In the genomic region with DNA sequence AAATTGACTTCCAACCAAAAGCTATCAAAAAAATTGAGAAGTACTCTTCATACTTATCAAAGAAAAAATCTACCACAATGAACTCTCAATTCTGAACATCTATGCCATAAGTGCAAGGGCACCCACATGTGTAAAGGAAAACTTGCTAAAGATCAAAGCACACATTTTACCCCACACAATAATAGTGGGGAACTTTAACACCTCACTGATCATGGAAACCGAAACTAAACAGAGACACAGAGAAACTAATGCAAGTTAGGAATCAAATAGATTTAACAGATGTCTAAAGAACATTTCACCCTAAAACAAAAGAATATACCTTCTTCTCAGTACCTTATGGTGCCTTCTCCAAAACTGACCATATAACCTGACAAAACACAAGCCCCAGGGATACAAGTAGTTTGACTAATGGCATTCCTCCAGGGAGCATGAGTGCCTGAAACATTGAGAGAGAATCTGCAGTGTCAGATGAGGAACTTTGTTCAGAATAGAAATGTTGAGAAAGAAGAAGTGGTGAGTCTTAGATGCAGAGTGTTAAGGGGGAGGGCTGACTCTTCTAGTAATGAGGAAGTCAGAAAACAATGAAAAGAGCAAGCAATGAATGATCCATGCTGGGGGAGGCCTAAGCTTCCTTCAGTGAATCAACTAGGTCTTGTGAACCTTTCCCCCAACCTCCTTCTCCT, we compare ENCODE assay signal across 13 mouse cellular contexts. TPM values are rescaled to one million over a fixed set of nuclear protein-coding genes. Genes with fewer than 3 reads are reported as not detected.
DNase-seq lines count a peak whose midpoint lies in the region; ATAC-seq lines count a peak whose summit lies in the region.
"Had no signal": no experiment of that assay in that cellular context is flagged by ENCODE, and none has a peak within 500 bp of the region (broad histone marks: within the 10 kb centered on the region; RNA-seq: fewer than 3 reads in every experiment).

No protein-coding gene starts in this region.

- WGBS in liver, embryonic 13.5 days (ENCODE audit: insufficient replicate concordance): 38% methylated on average over 1 of the region's 1 CpGs
- WGBS in forebrain, embryonic 12.5 days: 82% methylated on average over 1 of the region's 1 CpGs

- no peak overlapping the region for H3K4me2 ChIP-seq in liver, embryonic 13.5 days
- no peak overlapping the region for H3K4me2 ChIP-seq in forebrain, embryonic 12.5 days
- H3K4me2 ChIP-seq: neural tube, embryonic 12.5 days had no signal

- ATAC-seq in frontal cortex, adult (ENCODE audit: low TSS enrichment): peak; percentile 27; the same call in 1 of the 2 replicates
- peak; percentile 29; the same call in 1 of the 2 replicates for ATAC-seq in liver, embryonic 13.5 days (ENCODE audit: low read depth)
- no peak for ATAC-seq in forebrain, embryonic 12.5 days (ENCODE audit: low FRiP score)

- no peak overlapping the region for H3K27ac ChIP-seq in liver, embryonic 13.5 days
- H3K27ac ChIP-seq in forebrain, embryonic 12.5 days: no peak overlapping the region
- H3K27ac ChIP-seq: neural tube, embryonic 12.5 days had no signal

- no peaks in the 10 kb centered on the region for H3K9me3 ChIP-seq in liver, embryonic 13.5 days (replicated peaks)
- no peaks in the 10 kb centered on the region for H3K9me3 ChIP-seq in forebrain, embryonic 12.5 days
- H3K9me3 ChIP-seq: neural tube, embryonic 12.5 days had no signal

- no peak for DNase-seq in frontal cortex, postnatal 10 days (ENCODE audit: low spot score in 2 of 2)
- DNase-seq in liver, embryonic 13.5 days: no peak
- no peak for DNase-seq in liver
- peak; percentile 28 for DNase-seq in brain, adult 2 months (ENCODE audit: low read depth, low spot score)
- peak; percentile 19 to 55 for DNase-seq in monocyte, adult 2 months (ENCODE audit: low read depth in 1 of 2, low spot score in 2 of 2)
- DNase-seq in right cerebral cortex, postnatal 14 days: no peak
- DNase-seq: cerebellum, postnatal 14 days; kidney, adult 11 months; thymus, postnatal 25 days had no signal

- H3K27me3 ChIP-seq in liver, embryonic 13.5 days: no peaks in the 10 kb centered on the region
- H3K27me3 ChIP-seq in forebrain, embryonic 12.5 days: no peaks in the 10 kb centered on the region
- H3K27me3 ChIP-seq: neural tube, embryonic 12.5 days had no signal

- H3K36me3 ChIP-seq in liver, embryonic 13.5 days: no peaks in the 10 kb centered on the region
- no peaks in the 10 kb centered on the region for H3K36me3 ChIP-seq in forebrain, embryonic 12.5 days (replicated peaks)
- H3K36me3 ChIP-seq: neural tube, embryonic 12.5 days had no signal

- H3K4me1 ChIP-seq in liver, embryonic 13.5 days (replicated peaks): no peaks in the 10 kb centered on the region
- no peaks in the 10 kb centered on the region for H3K4me1 ChIP-seq in forebrain, embryonic 12.5 days
- H3K4me1 ChIP-seq: neural tube, embryonic 12.5 days had no signal

- H3K4me3 ChIP-seq in liver, embryonic 13.5 days (replicated peaks): no peak overlapping the region
- no peak overlapping the region for H3K4me3 ChIP-seq in forebrain, embryonic 12.5 days (replicated peaks)
- H3K4me3 ChIP-seq: neural tube, embryonic 12.5 days had no signal

- H3K9ac ChIP-seq in liver, embryonic 13.5 days: no peak overlapping the region
- no peak overlapping the region for H3K9ac ChIP-seq in forebrain, embryonic 12.5 days
- H3K9ac ChIP-seq: neural tube, embryonic 12.5 days had no signal

RNA-seq across cellular contexts. Expression of a gene that starts 26.7 kb away (rescaled TPM):
- 0.60 and 0.67 TPM in 2 replicates for polyA plus RNA-seq in liver, embryonic 13.5 days (2015; fragmentation: Nextera tagmentation; extraction: Ambion mirVana)
- polyA plus RNA-seq in forebrain, embryonic 12.5 days (2016; fragmentation: Nextera tagmentation; extraction: Ambion mirVana): 0.11 TPM in 1 of 2 replicates, not detected in the other
- polyA plus RNA-seq: brain, embryonic 14.5 days; neural tube, embryonic 12.5 days had no signal

RNA-seq across cellular contexts. Expression of a gene that starts 26.7 kb away (rescaled TPM):
- 0.80 and 1.0 TPM in 2 replicates for polyA plus RNA-seq in liver, embryonic 13.5 days (2015; fragmentation: Nextera tagmentation; extraction: Ambion mirVana)
- not detected in 2 replicates for polyA plus RNA-seq in forebrain, embryonic 12.5 days (2016; fragmentation: Nextera tagmentation; extraction: Ambion mirVana)
- polyA plus RNA-seq: neural tube, embryonic 12.5 days had no signal

RNA-seq across cellular contexts. Expression of a gene that starts 37.0 kb away (rescaled TPM):
- polyA plus RNA-seq in liver, embryonic 13.5 days (2015; fragmentation: Nextera tagmentation; extraction: Ambion mirVana): 3.0 and 3.9 TPM in 2 replicates
- polyA plus RNA-seq in forebrain, embryonic 12.5 days (2016; fragmentation: Nextera tagmentation; extraction: Ambion mirVana): 0.44 and 0.68 TPM in 2 replicates

Comparison
In these comparisons a context has a peak if more than half of its experiments do, and no peak if none do; other contexts are left out.
1. DNase-seq: peak in brain, adult 2 months (single experiment) and monocyte, adult 2 months (2 of 2); none in frontal cortex, postnatal 10 days (0 of 2), liver, embryonic 13.5 days (single experiment), liver (single experiment) and right cerebral cortex, postnatal 14 days (single experiment).